Mouse (Mus musculus): ENCODE results near the gene Cacna1d. TPM values are rescaled to one million over a fixed set of nuclear protein-coding genes. Genes with fewer than 3 reads are reported as not detected.

The Cacna1d gene
- polyA plus RNA-seq, 2 experiments from 2014 or later: 1.6 to 2.2 TPM

DNA sequence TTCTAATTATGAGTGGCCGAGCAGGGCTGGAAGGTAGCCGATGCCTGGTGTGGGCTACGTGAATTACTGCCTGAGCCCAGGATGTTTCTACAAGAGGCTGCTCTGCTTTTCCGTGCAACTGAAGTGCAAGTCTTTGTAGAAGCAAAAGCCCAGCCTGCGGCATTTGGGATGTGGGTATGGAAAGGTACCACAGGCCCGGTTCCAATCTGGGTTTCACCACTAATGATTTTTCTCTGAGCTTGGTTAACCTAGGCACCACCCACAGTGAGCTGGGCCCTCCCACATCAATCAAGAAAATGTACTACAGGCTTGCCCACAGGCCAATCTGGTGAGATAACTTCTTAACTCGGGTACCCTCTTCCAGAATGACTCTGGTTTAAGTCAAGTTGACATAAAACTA, 163.8 kb downstream of the Cacna1d start:
- no peak for ATAC-seq

- ATAC-seq: no peak
These were observed 164.2 kb downstream of the Cacna1d start for GRCm38 (mm10) chr14:30327051-30327450.

GRCm38 (mm10) chr14:30326226-30326625, 165.0 kb downstream of the Cacna1d start:
- no peak for ATAC-seq

- ATAC-seq: no peak
These were observed 166.3 kb downstream of the Cacna1d start for GRCm38 (mm10) chr14:30324994-30325393.

- no peak for ATAC-seq
These were observed 172.4 kb downstream of the Cacna1d start for GRCm38 (mm10) chr14:30318715-30319437.

- ATAC-seq: no peak
These were observed 173.0 kb downstream of the Cacna1d start for GRCm38 (mm10) chr14:30318293-30318692.

DNA sequence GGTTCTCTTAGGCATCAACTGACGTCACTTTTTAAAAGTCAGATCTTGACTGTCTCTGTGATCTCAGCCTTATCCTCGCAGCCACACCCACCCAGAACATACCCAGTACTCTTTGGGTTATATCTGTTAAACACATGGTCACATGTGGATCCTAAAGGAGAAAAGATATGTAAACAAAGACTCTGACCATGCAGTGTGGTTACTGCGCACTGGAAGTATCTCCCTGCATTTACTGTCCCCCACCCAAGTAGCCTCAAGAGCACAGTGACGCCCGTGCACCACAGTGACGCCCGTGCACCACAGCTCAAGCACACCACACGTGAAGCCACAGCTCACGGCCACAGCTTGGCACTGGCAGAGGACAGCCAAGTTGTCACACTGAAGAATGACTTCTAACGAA, 173.6 kb downstream of the Cacna1d start:
- ATAC-seq: no peak

- ATAC-seq: no peak
These were observed 179.9 kb downstream of the Cacna1d start for GRCm38 (mm10) chr14:30311206-30311889.

DNA sequence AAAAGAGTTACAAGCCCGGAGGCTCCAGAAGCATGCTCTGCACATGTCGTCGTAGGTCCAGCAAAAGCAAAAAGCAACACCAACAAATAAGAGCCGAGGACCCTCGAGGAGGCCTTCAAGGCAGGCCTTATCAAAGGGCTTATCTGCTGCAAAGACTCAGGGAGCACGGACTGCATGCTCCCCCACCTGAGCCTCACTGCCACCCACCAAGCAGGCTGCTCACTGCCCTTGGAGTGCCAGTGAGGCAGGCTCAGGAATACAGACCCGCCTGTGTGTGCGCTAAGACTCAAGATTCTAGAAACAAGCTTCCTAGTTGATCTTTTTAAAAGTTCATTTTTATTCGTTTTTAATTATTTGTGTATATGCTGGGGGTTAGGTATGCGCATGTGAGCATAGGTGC, 181.0 kb downstream of the Cacna1d start:
- no peak for ATAC-seq

DNA sequence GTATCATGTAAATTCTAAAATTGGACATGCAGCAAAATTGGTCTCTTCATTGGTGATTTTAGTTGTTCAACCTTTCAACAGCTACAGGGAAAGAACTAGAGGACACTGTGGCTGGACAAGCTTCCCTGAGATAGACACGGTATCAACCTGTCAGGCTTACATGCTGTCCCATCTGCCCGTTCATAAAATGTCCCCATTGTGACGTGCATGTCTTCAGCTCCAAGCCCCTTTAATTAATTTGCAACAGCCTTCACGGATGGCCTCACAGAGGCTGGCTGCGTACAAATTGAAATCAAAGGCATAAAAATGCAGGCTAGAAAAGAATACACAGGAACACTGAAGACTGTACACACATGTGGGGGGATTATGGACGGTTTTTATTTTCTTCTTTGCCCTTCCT, 185.0 kb downstream of the Cacna1d start:
- ATAC-seq: no peak

DNA sequence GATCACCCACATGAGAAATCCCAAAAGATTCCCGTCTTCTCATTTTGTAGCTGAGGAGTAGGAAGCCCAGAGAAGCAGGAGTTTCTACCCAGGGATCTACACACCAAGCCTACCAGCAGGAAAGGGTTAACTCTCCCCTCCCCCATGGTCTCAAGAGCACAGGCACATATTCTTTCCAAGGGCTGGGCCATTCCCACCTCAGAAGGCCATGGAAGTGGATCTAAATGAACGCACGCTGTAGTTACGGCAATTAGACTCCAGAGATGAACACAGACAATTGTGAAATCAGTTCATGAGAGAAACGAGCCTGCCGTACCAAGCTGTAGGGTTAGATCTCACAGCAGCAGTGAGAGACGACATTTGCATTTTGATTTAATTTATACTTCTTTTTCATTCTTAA, 191.3 kb downstream of the Cacna1d start:
- ATAC-seq: no peak

GRCm38 (mm10) chr14:30297492-30297891, 193.8 kb downstream of the Cacna1d start:
- ATAC-seq: no peak

GRCm38 (mm10) chr14:30292135-30292463, 199.2 kb downstream of the Cacna1d start:
- no peak for ATAC-seq

DNA sequence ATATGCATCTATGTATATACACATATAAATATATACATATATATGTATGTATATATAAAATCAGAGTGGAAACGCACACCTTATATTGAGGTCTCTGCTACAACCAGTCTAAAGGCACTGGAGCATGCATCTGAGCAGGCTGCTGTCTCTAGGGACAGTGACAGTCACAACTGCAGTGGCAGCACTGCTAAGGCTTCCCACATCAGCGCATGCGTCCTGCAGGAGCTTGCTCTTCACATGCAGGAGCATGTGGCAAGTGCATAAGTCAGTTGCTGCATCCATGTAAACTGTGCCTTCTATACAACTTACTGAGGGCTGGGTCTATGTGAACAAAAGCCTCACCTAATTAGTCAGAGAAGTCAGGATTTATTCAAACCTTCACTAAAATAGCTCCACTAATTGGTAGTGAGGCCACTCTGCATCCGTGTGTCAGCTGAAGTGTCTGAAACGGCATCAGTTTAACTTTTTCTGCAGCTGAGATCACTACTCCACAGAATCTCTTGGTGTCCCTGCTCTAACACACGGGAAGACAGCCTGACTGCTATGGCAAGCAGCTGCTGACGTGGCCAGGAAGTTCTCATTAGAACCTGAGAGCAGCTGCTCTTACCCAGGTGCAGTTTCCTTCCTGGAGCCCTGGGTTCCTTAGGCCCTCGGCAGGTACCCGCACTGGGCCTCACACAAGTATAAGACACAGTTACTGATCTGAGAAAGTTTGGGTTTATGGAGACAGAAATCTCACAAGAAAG, 199.7 kb downstream of the Cacna1d start:
- peak; percentile 68 for ATAC-seq

DNA sequence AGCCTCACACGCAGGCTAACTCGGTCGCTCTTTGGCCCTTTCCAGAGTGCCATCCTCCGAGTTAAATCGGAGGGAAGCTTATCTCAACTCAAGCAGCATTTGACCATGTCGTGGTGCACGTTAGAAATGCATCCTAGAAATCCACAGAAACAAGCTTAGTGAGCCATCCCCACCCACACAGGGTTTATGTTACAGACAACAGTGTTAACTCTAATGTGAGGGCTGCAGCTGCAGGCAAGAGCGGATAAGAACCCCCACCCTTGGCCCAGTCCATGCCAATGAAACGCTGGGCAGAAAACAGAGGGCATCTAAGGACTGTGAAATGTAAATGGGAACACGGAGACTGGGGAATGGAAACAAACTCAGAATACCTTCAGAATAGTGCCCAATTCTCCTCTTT, 206.8 kb downstream of the Cacna1d start:
- ATAC-seq: no peak

DNA sequence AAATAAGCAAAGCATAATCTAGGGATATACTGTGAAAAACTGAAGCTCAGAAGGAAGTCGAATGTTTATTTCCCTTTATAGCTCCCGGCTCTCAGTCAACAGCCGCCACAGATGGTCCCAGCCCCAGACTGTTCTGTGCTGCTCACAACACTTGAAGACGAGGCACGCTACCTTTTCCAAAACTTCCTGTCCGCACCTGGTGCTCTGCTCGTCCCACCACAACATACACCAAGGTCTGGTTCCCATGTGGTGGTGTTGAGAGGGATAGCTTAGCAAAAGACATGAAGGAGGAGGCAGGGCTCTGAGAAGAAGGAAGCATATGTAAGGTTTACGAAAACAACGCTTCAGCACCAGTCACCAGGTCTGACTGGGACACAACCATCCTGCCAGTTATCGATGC, 207.2 kb downstream of the Cacna1d start:
- ATAC-seq: no peak

DNA sequence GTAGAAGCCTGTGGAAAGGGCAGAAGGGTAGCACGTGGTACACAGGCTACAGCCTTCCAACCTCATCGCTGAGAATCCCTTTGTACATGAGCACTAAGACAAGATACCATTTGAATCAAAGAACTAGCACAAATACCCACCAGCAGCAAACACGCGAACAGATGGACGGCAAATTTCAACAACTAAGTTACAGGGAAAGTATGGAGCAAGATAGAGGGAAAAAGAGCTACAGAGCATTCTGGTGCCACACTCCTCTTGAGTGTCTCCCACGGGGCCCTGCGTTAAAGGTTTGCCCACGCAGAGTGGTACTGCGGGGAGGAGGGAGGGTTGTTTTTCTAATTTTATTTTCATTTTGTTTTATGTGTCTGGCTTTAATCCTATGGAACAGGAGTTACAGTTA, 215.7 kb downstream of the Cacna1d start:
- no peak for ATAC-seq

GRCm38 (mm10) chr14:30272976-30273375, 218.3 kb downstream of the Cacna1d start:
- peak; percentile 72 for ATAC-seq

GRCm38 (mm10) chr14:30272523-30272922, 218.7 kb downstream of the Cacna1d start:
- ATAC-seq: no peak

- no peak for ATAC-seq
These were observed 219.4 kb downstream of the Cacna1d start for GRCm38 (mm10) chr14:30271856-30272255.

- ATAC-seq: no peak
These were observed 220.9 kb downstream of the Cacna1d start for GRCm38 (mm10) chr14:30270350-30270749.

- peak; percentile 77 for ATAC-seq
These were observed 225.5 kb downstream of the Cacna1d start for GRCm38 (mm10) chr14:30265728-30266127.

GRCm38 (mm10) chr14:30261561-30262251, 229.5 kb downstream of the Cacna1d start:
- ATAC-seq: no peak
